Mouse (Mus musculus): Measurements from ENCODE around the gene Ift22.

GRCm38 (mm10) chr5:136922830-136923229, 14.9 kb downstream of the Ift22 start:
- TF ChIP-seq CTCF (IDR thresholded peaks at IDR 0.05) (no peak), EP300 (IDR thresholded peaks at IDR 0.05; ENCODE audit: insufficient read depth, low read depth, low read length) (no peak)

Measured in heart, adult 2 months (tissue).